Mouse (Mus musculus) thymus, postnatal 36 days (tissue): ENCODE data around the gene Slc43a2.

Source experiments
- DNase-seq, 2 experiments: peaks; one replicate each; pipeline ENCODE4 v3.0.0; 2022; ENCODE audit warnings: mixed read lengths in 2 of 2

Gene Slc43a2

DNA sequence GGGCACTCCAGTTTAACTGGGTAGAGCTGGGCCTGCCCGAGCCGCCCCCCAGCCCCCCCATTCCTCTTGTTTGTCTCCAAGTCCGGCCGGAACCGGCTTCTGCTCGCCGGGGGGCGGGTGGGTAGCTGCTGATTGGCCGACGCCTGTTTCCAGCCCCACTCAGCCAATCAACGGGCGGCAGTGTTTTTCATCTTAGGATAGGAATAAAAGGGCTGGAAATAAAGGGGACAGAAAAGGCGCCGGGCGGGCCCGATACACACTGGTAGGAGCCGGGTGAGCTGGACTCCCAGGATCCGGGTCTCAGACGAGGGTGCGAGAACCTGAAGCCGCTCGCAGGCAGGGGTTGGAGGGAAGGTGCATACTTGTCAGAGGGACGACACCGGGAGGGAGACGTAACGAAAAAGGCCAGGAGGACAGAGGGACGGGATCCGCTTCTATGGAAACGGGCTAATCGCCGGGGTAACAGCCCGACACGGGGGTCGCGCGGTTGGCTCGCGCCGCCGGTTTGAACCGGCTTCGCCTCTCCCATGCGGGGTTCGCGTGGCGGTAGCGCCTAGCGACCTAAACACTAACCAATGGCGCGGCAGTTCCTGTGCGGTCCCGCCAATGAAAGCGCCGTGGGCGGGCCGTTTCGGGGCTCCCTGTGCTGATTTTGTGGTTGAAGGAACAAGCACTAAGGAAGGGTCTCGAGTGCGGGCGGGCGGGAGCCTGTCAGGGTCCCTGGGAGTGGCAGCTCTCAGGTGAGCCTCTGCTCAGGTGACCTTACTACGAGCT, at the start of gene Slc43a2:
Gene Slc43a2, plus strand, starts transcription at position 226 of the 774 bp plus-strand sequence.
- peak; percentile 94 to 97 for DNase-seq

DNA sequence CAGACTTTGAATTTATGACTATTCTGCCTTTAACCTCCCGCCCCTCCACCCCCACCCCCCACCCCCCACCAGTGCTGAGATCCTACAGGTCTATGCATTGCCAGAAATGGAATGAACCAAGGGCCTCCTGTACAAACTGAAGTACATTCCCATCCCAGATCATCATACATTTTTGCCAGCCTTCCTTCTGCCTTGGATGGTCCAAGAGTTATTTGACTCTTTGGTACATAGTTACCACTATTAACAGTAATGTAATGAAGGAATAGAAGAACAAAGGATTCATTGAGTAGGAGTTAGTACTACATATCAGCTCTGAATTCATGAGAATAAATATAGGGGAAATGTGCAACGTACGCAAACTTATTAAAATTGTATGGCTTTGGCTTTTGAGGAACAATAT, 45.3 kb upstream of the Slc43a2 start:
- no peak for DNase-seq

DNA sequence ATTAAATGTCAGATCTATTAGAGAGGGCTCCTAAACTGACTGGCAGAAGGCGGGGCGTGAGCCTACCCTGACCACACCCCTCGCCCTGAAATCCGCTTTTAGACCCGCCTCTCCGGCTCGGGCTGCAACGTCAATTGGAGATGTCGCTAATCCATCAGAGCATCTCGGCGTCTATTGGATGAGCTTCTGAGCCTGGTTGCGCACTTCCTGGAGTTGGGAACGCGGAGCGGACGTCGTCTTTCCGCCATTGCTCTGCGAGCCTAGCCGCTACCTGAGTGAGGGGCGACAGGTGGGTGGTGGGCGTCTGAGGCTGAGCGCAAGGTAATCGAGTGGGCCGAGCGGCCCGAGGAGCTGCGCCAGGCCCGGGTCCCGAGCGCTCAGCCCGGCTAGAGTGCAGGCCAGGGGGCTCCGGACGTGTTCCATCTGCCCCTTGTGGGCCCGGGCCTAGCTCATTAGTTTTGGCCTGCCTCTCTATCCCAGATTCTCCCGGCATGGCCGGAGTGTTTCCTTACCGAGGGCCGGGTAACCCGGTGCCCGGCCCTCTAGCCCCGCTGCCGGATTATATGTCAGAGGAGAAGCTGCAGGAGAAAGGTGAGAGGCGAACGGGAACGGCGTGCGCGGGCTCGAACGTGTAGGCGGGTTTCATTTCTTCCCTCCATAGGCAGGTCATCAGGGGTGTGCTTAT, 44.8 kb upstream of the Slc43a2 start, which contains the start of gene Prpf8:
Gene Prpf8, plus strand, starts transcription at position 216 of the 685 bp plus-strand sequence.
- DNase-seq, result peak; percentile 96 to 97

DNA sequence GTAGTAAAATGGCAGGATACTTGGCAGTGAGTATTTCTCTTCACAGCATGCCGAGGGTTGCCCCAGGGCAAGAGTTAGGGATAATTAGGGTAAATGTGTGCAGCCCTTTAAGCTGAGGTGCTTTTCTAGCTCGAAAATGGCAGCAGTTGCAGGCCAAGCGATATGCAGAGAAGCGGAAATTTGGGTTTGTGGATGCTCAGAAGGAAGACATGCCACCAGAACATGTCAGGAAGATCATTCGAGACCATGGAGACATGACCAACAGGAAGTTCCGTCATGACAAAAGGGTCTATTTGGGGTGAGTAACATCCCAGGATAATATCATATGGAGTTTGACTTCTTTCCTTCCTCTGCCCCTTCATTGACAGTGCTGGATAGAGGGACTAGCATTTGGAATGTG, 44.0 kb upstream of the Slc43a2 start:
- no peak for DNase-seq

DNA sequence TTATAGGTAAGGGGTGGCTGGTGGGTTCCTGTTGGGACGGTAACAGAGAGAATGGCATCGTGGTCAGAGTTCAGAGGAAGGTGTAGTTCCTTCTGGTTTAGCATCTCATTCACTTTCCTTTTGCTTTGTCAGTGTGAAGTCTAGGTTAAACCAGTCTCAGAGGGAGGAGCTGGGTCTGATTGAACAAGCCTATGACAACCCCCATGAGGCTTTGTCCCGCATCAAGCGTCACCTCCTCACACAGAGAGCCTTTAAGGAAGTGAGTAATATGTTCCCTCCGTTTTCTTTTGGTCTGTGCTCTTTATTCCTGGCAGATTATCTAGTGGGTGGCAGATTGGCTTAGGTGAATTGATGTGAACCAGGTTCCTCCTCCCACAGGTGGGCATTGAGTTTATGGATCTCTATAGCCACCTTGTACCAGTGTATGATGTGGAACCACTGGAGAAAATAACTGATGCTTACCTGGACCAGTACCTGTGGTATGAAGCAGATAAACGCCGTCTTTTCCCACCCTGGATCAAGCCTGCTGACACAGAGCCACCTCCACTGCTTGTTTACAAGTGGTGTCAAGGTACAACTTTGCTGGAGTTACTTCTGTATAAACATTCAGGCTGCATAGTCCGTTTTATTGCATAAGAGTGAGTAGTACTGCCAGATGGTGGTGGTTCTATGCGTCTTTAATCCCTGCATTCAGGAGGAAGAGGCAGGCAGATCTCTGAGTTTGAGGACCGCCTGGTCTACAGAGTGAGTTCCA, 37.0 kb upstream of the Slc43a2 start:
- no peak for DNase-seq

DNA sequence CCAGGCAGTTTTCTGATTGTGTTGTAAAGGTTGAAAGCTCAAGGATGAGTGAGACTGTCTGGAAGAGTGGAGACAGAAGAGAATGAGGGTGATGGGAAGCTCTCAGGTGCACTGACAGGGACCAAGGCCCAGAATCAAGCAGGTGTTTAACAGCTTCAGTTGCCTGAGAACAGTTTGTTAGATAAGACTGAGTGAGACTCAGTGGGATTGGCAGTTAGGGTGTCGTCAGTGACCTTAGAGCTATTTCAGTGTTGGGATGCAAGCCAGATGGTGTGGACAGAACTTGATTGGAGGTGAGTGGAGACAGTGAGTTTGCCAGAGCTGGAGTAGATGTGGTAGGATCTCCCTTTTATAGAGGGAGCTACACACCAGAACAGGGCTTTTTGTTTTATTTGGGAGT, 33.4 kb upstream of the Slc43a2 start:
- no peak for DNase-seq

DNA sequence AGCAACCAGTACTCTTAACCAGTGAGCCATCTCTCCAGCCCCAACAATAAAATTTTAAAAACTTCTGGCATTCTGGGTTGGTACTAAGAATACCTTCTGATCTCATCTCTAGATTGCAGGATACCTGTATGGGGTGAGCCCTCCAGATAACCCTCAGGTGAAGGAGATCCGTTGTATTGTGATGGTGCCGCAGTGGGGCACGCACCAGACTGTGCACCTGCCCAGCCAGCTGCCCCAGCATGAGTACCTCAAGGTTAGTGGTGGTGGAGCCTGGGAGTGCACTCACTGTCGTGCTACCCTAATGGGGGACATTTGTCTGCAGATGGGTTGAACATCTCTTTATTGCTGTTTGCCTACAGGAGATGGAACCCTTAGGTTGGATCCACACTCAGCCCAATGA, 23.3 kb upstream of the Slc43a2 start:
- no peak for DNase-seq

DNA sequence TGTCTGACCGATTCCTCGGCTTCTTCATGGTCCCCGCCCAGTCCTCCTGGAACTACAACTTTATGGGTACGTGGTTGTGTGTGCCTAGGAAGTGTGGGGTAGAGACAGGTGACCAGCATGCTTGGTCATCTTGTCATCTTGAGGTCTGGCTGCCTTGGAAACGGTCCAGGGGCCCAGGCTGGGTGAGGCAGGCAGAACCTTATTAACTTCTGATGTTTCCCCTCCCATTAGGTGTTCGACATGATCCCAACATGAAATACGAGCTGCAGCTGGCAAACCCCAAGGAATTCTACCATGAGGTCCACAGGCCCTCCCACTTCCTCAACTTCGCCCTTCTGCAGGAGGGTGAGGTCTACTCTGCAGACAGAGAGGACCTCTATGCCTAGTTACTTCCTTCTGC, 22.6 kb upstream of the Slc43a2 start:
- no peak for DNase-seq

DNA sequence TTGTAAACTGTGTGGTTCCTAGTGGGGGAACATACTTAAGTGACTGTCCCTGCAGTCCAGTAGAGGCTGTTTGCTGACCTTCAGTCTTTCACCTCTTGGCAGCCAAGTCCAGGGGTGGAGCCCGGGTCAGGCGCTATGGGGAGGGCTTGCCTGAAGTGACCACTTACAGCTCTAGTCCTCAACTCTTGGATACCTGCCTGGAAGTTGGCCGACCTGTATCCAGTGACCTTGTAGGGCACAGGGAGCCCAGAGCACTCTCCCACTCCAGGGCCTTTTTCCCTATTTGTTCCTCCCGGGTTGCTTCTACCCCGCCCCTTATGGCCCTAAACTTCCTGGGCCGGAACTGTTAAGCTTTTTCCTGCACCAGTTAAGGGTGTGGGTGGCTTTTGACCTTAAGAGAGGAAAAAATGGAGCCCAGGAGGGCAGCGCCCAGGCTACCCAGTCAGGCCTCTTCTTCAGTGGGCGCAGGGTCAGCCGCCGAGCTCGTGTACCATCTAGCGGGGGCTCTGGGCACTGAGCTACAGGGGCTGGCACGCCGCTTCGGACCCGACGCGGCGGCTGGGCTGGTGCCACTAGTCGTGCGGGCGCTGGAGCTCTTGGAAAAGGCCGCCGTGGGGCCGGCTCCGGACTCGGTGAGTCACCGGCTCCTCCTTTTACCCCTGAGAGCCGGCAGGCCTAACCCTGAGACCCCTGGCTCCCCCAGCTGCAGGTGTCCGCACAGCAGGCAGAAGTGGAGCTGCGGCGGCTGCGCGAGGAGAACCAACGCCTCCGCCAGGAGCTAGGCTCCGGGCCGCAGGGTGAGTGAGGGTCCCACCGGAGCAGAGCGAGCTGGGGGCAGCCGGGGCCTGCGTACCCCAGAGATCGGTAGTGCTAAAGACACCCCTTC, 21.5 kb upstream of the Slc43a2 start, which contains the start of gene Rilp:
Gene Rilp, plus strand, starts transcription at position 354 of the 886 bp plus-strand sequence.
- peak in 1 of 2 experiments; percentile 79 for DNase-seq

DNA sequence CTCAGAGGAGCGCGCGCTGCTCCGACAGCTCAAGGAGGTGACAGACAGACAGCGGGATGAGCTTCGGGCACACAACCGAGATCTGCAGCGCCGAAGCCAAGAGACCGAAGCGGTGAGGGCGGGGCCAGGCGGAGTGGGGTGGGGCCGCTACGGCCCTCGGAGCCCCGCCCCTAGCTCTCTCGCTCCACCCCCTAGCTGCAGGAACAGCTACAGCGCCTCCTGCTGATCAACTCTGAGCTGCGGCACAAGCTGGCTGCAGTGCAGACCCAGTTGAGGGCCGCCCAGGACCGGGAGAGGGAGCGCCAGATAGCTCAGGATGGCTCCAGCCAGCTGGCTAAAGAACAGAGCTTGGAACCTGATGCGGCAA, 20.9 kb upstream of the Slc43a2 start:
- peak; percentile 90 to 92 for DNase-seq

DNA sequence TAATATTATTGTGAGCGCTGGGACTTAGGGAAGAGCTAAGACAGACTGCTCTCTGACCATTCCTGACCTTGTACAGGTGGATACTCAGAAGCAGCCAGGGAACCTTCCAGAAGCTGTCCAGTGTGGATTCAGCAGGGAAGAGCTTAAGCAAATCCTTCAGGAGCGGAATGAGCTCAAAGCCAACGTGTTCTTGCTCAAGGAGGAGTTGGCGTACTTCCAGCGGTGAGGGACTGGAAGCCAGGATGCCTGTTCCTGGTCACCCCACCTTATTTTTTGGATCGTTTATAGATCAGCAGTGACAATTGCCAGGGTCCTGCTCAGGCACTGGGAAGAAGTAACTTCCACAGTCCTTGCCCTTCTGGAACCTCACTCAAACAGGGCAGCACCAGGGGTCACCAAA, 20.3 kb upstream of the Slc43a2 start:
- DNase-seq, result no peak

DNA sequence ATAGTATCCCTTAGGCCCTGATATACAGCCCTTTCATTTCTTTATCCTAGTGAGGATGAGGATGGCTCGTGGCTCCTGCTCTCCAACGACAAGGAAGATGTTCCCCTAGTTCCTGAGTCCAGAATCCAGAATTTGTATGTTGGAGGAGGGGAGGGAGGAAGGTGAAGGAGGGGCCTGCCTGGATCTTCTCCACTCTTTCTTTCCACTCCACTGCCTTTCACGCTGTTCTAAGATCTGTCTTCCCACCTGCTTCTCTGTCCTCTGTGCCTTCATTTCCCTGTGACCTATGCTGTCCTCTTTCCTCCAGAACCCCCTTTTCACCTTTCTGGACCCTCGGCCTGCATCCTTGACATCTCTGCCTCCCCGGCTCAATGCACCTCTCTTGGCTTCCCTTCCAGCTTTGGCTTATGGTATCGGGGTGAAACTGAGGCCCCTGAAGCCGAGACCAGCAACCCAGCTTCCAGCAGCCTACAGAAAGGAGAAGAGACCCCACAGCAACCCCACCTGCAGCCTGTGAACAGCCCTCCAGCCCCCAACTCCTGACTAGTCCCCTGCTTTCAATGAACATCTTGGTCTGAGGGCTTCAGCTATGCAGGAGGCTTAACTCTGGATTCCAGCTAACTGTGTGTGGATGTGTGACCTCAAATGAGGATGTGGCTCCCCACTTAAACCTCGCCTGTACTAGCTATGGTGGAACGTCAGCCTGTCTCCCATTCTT, 19.0 kb upstream of the Slc43a2 start:
- DNase-seq, result no peak

DNA sequence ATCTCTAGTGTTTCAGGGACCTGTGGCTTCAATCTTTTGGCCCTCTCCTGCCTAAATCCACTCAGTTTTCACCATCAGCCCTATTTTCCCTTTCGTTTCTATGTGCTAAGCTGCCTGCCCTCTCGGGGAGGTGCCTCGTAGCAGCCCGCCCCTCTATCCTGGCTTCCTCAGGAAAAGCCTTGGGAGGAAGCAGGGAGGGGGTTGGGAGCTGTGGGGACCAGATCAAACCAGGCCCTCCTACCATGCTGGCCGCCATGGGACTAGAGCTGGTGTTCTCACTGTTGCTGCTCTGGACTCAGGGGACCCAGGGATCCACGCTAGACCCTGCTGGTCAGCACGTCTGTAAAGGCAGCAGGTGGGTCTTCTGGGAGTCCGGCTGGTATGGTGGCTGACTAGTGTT, 18.2 kb upstream of the Slc43a2 start, which contains the start of gene Scarf1:
Gene Scarf1, plus strand, starts transcription at position 205 of the 400 bp plus-strand sequence.
- no peak for DNase-seq

DNA sequence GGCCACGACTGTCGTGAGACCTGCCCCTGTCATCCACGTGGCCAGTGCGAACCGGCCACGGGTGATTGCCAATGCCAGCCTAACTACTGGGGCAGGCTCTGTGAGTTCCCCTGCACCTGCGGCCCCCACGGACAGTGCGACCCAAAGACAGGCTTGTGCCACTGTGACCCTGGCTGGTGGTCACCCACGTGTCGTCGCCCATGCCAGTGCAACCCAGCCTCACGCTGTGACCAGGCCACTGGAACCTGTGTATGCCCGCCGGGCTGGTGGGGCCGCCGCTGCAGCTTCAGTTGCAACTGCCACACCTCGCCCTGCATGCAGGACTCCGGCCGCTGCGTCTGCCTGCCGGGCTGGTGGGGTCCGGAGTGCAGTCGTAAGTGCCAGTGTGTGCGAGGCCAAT, 16.3 kb upstream of the Slc43a2 start:
- DNase-seq, result no peak

DNA sequence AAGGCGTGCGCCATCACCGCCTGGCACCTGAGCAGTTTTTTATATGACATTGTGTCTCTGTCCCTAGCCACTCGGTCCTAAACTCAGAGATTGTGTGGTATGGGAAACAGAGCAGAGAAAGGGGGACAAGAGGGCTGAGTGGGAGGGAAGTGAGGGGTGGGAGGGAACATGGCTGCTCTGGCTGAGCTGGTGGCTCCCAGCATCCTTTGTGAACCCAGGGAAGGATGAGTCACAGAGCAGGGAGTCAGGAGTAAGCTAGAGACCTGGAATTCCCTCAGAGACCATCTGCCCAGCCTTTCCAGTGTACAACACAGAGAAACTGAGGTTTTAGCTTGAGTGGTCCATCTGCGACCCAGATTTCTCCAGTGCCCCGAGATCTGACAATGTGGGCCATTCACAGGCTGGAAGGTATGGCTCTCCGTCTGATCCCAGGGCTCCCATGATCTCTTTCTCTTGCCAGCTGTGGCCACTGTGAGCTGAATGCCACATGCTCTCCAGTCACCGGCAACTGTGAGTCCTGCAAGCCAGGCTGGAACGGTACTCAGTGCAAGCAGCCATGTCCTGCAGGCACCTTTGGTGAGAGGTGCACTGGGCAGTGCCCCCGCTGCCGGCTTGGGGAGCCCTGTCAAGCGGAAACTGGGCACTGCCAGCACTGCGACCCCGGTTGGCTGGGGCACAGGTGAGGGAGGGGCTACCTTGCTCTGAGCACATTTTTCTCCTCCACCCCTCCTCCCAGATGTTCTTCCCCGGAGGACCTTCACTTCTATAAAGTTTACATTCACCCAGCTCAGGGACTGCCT, 11.5 kb upstream of the Slc43a2 start:
- no peak for DNase-seq

DNA sequence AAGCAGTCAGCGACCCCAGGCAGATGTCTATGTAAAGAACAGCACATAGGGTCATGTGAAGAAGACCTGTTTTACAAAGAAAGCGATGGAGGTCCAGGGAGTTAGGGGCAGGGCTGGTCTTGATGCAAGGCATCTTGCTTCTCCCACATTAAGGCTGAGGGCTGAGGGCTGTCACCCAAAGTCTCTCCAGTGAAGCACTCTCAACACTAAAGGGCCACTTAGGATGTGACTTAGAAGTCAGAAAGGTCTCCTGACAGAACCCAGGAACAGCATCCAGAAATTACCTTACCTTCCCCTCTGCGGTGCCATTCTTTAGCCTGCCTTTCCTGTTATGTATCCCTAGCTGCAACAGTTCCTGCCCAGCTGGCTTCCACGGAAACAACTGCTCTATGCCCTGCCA, 9.9 kb upstream of the Slc43a2 start:
- no peak for DNase-seq

DNA sequence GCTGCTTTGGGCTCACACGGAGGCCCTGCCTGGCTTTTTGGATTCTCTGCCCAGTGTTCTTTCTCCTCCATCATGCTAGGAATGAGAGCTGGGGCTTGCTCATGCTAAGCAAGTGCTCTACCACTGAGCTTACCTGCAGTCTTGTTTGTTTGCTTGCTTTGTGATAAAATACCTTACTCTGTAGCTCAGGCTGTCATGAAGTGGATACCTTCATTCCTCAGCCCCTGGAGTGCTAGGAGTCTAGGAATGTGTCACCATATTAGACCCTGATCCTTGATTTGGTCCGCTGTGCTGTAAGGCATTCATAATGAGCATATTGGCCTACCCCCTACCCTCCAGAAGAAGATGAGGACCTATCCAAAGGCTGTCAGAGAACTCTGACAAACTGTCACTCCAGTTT, 8.7 kb upstream of the Slc43a2 start:
- DNase-seq, result no peak

DNA sequence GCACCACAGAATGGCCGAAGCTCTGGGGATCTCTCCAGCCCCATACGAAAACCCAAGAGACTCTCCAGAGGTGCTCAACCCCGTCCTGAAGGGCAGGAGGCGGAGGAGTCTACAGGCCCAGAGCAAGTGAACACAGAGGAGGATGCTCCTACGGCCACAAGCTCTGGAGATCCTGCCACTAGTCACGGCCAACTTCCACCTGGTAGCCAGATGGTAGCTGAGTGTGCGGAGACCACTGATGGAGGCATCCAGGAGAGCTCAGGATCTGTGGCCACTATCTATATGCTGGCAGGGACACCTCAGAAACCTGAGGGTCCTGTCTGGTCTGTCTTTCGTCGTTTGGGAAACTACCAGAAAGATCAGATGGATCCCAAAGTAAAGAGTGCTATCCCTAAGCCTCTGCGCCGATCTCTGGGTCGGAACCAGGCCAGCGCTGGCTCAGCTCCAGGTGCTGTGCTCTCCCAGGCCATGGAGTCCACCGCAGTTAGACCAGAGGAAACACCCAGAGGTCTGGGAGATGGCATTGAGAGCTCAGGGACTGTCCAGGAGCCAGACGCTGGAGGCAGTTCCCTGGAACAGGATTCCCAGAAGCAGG, 5.9 kb upstream of the Slc43a2 start:
- no peak for DNase-seq

DNA sequence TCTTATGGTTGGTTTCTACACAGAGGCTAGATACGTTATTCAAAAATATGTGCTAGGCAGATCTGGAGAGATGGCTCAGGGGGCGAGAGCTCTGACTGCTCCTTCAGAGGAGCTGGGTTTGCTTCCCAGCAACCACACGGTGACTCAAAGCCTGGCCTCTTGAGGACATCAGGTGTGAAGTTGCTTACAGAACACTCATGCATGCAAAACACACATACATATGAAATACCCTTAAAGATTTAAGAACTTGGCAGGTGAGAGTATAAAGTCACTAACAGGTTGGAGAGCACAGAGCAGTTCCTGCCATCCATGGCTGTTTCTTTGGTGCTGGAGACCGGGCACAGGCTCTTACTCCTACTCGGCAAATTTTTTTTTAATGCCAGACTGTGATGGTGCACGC, 4.6 kb upstream of the Slc43a2 start:
- no peak for DNase-seq

DNA sequence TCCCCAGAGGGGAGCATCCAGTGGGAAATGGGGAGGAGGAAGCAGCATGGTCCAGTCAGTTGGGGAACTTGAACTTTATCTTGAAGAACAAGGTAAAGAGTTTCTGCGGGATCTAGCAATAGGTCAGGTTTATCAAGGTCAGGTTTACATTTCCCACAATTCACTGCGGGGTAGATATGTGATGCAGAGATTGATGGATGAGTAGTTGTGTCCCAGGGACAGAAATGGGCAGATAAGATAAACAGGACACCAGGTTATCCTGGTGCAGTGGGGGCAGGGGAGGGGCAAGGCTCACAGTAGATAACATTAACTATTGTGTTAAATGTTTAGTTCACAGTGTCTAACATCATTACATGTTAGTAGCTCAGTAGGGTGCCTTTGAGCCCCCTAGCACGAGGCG, 1.7 kb upstream of the Slc43a2 start:
- no peak for DNase-seq
